Mouse (Mus musculus) lung, postnatal 10 days (tissue): ENCODE results near the gene Gm6588.
"Not testable (repeated sequence)": the region's sequence is repeated elsewhere in the genome, so short reads cannot be mapped to it uniquely, and the experiment has no call there.

Source experiments
- DNase-seq: peaks from one replicate; pipeline ENCODE4 v3.0.0; 2021

Gm6588 gene

GRCm38 (mm10) chr5:112448747-112449440 lies at the start of gene Gm6588:
TSS of gene Gm6588 (plus strand) at chr5:112449426.
- no peak for DNase-seq

- DNase-seq, result no peak
Observed at GRCm38 (mm10) chr5:112402437-112402836, 46.8 kb upstream of the Gm6588 start.

- DNase-seq, result no peak
Observed at GRCm38 (mm10) chr5:112406017-112406416, 43.2 kb upstream of the Gm6588 start.

- DNase-seq, result no peak
Observed at GRCm38 (mm10) chr5:112409274-112409673, 40.0 kb upstream of the Gm6588 start.

- no peak for DNase-seq
Observed at GRCm38 (mm10) chr5:112411072-112411471, 38.2 kb upstream of the Gm6588 start.

GRCm38 (mm10) chr5:112411514-112412335 lies 37.5 kb upstream of the Gm6588 start:
- no peak for DNase-seq

- not testable (repeated sequence) for DNase-seq
Observed at GRCm38 (mm10) chr5:112412781-112413180, 36.4 kb upstream of the Gm6588 start.

GRCm38 (mm10) chr5:112416673-112417072 lies 32.6 kb upstream of the Gm6588 start:
- no peak for DNase-seq

GRCm38 (mm10) chr5:112418023-112418422 lies 31.2 kb upstream of the Gm6588 start:
- DNase-seq, result no peak

GRCm38 (mm10) chr5:112419535-112419934 lies 29.7 kb upstream of the Gm6588 start:
- DNase-seq, result no peak

- no peak for DNase-seq
Observed at GRCm38 (mm10) chr5:112426635-112427034, 22.6 kb upstream of the Gm6588 start.

- peak; percentile 68 for DNase-seq
Observed at GRCm38 (mm10) chr5:112427283-112427682, 21.9 kb upstream of the Gm6588 start.

- DNase-seq, result peak; percentile 83
Observed at GRCm38 (mm10) chr5:112428944-112429343, 20.3 kb upstream of the Gm6588 start.

GRCm38 (mm10) chr5:112431120-112431775 lies 18.0 kb upstream of the Gm6588 start:
- DNase-seq, result no peak

GRCm38 (mm10) chr5:112432033-112432432 lies 17.2 kb upstream of the Gm6588 start:
- no peak for DNase-seq

GRCm38 (mm10) chr5:112433004-112433403 lies 16.2 kb upstream of the Gm6588 start:
- peak; percentile 81 for DNase-seq

- no peak for DNase-seq
Observed at GRCm38 (mm10) chr5:112438535-112438934, 10.7 kb upstream of the Gm6588 start.

- peak; percentile 54 for DNase-seq
Observed at GRCm38 (mm10) chr5:112453088-112453487, 3.9 kb downstream of the Gm6588 start.

- DNase-seq, result peak; percentile 35
Observed at GRCm38 (mm10) chr5:112454966-112455555, 5.8 kb downstream of the Gm6588 start.

GRCm38 (mm10) chr5:112459903-112460302 lies 10.7 kb downstream of the Gm6588 start:
- DNase-seq, result no peak

GRCm38 (mm10) chr5:112466331-112466730 lies 17.1 kb downstream of the Gm6588 start:
- peak; percentile 63 for DNase-seq

- no peak for DNase-seq
Observed at GRCm38 (mm10) chr5:112468986-112469581, 19.9 kb downstream of the Gm6588 start.

- DNase-seq, result peak; percentile 71
Observed at GRCm38 (mm10) chr5:112470144-112470543, 20.9 kb downstream of the Gm6588 start.
